Mouse (Mus musculus) right cerebral cortex, adult 2 months (tissue): ENCODE measurements around the gene Sema4g.

ENCODE experiments used
- DNase-seq, 2 experiments: peaks; one replicate each; pipeline ENCODE4 v3.0.0; 2021 to 2022; ENCODE audit warnings: low spot score in 2 of 2

Sema4g gene

DNA sequence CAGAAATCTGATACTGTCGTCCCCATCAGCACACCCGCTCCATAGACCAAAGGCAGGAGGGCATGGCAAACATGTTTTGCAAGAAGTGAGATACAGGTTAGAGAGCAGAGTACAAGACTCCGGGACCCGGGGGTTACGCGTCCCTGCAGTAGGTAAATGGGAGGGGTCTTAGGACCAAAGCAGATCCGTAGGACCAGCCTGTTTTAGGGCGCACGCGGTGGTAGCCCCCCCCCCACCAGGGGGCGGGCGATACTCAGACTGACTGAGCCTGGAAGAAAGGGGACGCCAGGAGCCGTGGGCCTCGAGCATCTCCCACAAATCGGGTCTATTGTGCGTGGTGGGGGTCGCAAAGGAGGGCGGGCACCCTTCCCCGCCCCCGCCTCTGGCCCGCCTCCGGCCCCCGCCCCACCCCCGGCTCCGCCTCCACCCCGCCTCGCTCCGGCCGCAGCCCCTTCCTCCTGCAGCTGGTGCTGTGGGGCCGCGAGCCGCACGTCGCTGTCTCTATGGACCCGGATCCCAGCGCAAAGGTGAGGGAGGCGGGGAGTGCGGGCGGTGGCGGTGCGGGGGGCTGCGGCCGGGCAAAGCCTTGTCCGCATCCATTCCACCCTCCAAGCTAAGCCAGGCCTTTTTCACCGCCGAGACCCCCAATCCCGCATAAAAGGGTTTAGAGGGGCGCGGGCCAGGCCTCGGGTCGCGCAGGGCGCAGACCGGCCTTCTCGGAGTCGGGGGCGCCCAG is at the start of gene Sema4g:
Gene Sema4g (plus strand): TSS at position 271 of the 736 bp plus-strand sequence.
- DNase-seq, result no peak

DNA sequence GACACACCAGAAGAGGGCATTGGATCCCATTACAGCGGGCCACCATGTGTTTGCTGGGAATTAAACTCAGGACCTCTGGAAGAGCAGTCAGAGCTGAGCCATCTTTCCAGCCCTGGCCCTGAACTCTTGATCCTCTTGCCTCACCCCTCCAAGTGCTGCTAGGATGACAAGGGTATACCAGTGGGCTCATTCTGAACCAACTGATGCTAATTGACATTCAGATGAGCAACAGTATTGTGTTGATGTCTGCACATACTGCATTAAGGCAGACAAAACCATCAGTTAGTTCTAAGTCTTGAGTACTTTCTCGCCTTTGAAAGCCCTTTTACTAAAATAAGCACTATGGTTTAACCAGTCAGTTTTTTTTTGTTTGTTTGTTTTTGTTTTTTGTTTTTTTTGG is 29.3 kb upstream of the Sema4g start:
- no peak for DNase-seq

DNA sequence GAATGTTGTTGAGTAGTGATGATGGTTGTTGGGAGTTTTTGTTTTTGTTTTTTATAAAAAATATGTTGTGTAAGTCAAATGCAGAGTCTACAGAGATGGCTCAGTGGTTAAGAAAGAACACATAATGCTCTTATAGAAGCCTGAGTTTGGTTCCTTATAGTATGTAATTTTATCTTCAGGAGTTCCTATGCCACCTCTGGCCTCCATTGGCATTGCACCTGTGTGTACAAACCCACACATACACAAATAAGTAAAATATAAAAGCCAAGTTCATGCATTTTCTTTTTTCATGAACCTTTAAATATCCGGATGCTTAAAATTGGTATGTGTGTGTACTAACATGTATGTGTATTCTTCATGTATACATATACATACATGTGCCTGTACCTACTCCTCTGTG is 22.9 kb upstream of the Sema4g start:
- no peak for DNase-seq

DNA sequence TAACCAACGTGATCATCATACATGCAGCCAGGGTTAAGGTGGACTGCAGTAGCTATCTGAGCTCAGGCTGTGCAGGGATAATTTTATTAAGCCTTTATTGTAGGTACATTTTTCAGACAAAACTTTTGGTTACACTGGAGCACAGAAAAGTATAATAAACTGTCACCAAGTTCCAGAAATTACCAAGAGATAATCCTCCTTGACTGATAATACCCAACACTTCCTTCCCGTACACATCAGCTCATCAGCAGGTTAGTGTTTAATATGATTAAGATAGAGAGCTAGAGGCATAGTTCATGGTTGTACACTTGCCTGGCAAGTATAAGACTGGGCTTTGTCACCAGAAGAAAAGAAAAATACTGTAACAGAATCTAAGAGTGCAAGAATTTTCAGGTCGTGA is 20.6 kb upstream of the Sema4g start:
- no peak for DNase-seq

DNA sequence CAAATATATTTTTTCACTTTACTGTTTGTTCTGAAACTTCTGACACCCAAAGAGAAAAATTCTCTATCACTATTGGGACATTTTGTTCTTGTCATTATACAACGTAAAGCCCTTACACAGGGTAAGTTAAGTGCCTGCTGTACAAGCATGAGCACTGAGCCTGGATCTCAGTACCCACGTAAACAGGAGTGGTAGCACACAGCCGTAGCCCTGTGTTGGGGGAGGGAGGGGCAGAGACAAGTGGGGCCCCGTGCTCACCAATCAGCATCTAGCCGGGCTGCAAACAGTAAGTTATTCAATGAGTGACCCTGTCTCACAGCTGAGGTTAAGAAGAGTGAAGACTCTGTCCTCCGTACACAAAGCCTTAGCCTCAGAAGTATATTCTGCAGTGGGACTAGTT is 12.3 kb upstream of the Sema4g start:
- DNase-seq, result no peak

DNA sequence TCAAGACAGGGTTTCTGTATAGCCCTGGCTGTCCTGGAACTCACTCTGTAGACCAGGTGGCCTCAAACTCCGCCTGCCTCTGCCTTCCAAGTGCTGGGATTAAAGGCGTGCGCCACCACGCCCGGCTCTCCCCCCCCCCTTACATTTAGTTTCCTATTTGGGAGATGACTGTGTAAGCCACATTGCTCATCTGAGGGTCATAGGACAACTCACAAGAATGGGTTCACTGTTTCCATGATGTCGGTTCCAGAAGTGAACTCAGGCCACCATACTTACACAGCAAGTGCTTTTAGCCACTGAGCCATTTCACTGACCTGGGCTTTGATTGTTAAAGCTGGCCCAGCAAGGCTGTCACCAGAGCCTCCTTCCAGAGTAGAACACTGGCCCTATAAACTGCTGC is 11.8 kb upstream of the Sema4g start:
- DNase-seq, result no peak

DNA sequence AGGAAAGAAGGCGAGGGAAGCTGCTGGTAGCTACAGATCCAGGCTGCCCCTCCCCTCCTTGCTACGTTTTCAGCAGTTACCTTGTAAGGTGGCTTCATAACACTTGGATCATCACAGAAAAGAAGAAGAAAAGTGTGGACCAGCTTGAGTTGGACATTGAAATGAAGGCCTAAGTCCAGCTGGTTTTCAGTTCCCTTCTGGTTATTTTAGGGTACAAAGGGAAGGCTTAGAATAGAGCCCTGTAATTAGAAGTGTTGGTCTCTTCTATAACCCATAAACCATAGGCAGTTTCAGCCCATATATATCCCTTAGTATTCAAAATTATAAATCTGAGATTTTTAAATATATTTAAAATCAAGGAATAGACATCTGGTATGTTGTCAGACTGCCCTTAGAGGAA is 8.1 kb upstream of the Sema4g start:
- no peak for DNase-seq

DNA sequence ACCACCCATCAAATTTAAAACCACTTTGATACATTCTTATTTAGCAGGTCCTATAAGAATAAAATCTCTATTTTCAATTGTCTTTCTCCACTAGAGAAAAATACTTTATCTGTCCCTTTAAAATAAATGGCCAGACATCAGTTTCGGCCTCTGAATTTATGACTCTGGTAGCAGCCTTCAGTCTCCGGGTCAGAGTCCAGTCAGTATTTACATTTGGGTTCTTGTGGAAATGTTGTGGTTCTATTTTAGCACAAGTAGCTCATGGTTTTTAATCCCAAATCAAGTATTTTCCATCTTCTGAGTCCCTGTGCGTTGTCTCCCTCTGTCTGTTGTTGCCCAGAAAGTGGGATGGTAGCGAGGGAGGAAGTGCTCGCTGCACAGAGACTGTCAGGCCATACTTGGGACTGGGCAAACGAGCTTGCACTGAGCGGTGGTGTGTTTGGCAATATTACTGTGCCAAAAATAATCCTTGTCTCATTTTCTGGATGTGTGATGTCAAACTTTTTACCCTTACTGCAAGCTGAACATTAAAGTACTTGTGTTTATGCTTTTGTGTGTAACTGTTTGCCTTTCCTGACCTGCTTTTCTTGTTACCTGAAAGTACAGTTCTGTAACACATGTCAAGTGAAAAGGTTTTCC is 6.3 kb upstream of the Sema4g start:
- no peak for DNase-seq

DNA sequence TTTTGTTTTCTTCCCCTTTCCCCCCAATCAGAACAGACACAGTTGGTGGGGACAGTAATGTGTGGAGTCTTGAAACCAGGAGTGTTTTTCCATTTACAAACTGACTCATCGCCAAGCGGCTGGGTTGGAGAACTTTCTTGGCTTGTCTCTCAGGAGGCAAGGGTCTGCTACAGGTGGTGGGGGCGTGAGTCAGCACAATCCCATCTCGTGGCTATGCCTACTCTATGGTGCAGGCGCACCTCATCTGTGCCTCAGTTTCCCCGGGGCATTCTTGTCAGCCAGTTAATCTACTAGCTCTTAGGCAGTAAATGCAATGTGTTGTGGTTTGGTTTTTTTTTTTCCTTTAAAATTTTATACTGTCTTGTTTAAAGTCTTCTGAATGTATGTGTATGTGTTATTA is 5.5 kb upstream of the Sema4g start:
- no peak for DNase-seq

DNA sequence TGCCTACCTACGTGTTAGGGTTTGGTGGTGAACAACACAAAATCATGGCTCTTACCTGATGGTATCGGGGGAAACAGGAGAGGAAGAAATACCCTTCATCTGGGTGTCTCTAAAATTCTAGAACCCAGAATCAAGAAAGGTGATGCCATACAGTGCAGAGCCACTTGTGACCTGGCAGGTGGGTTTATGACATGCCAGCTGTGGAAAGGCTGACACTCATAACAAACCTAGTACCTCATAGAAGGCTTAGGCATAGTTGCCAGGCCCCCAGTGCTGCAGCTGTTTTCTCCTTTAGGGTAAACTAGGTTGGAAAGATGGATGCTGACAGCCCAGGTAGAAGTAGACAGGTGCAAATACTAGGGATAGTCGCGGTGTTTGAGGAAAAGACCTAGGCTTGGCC is 4.5 kb upstream of the Sema4g start:
- DNase-seq, result no peak

DNA sequence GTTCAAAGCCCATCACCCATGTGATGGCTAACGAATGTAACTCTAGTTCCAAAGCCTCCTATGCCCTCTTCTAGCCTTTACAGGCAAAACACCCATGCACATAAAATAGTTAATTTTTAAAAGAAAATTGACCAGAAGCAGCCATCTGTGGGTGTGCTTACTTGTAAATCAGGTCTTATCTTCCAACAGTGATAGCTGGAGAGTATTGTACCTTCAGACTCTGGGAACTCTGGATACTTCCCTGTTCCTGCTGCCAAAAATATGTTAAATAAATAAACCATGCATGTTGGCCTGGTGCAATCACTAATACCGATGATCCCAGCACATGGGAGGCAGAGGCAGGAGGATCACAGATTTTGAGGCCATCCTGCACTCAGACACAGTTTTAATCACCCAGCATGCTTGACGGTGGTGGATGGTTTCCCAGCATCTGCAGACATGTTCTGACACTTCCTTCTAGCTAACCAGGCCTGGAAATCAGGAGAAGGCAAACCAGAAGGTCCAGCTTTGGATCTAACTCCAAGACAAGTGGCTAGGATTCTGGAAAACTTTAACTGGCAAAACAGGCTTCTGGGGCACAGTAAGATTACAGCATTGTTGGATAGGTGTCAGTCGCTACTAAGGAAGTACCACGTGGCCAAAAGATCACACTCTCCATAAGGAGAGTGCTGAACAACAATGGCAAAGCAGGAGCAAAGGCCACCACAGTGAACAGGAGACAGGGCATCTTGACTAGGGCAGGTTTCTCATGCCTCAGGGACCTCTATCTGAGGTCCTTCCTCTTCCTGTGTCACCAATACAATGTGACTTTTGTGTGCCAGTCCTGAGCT is 3.5 kb upstream of the Sema4g start:
- DNase-seq, result no peak

DNA sequence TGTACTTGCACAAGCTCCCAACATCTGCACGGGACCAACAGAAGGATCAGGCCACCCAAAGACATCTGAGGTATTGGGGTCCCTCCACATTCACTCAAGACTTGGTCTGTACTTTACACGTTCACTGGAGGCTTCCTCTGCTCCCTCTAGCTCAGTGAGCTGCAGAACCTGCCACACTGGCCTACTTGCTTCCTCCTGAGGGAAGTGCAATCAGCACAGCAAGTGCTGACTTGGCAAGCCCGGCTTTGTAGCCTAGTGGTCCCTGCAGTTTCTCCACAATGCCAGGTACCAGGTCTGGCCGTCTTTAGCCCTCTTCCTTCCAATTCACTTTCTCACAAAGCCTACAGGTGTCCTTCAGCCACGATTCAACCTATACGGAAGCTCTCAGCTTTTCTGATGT is 1.9 kb upstream of the Sema4g start:
- no peak for DNase-seq

DNA sequence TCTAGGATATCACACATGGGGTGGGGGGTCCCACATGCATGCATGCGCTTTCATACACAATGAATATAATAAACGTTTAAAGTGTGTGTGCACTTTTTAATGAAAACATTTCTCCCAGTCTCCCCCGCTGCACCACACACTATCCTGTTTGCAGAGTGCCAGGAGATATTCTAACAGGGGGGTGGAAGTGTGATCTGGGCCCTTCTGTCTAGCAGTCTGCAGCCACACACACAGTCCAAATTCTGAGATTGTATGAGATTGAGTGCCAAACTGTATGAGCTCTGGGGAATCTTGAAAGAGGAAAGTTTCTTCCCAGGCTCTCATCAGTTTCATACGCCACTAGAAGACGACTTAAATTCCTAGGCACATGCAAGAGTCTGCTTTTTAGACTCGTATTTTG is 1.1 kb upstream of the Sema4g start:
- DNase-seq, result peak; percentile 67 to 68

DNA sequence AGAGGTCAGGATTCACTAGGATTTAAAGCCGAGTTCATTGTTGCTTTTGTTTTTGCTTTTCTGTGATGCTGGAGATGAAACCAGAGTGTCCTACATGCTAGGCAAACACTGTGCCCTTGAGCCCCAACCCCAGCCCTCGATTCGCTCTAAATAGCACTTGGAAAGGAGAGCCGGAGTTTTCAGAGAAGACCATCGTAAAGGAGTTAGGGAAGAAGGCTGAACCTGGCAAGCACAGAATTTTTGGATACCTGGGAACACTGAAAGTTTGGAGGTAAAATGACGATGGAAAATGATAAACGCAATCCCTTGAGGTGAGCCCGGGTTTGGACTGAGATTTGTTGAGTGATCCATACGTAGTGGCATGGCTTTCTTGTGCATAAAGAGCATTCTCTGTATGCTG is 580 bp upstream of the Sema4g start:
- no peak for DNase-seq

DNA sequence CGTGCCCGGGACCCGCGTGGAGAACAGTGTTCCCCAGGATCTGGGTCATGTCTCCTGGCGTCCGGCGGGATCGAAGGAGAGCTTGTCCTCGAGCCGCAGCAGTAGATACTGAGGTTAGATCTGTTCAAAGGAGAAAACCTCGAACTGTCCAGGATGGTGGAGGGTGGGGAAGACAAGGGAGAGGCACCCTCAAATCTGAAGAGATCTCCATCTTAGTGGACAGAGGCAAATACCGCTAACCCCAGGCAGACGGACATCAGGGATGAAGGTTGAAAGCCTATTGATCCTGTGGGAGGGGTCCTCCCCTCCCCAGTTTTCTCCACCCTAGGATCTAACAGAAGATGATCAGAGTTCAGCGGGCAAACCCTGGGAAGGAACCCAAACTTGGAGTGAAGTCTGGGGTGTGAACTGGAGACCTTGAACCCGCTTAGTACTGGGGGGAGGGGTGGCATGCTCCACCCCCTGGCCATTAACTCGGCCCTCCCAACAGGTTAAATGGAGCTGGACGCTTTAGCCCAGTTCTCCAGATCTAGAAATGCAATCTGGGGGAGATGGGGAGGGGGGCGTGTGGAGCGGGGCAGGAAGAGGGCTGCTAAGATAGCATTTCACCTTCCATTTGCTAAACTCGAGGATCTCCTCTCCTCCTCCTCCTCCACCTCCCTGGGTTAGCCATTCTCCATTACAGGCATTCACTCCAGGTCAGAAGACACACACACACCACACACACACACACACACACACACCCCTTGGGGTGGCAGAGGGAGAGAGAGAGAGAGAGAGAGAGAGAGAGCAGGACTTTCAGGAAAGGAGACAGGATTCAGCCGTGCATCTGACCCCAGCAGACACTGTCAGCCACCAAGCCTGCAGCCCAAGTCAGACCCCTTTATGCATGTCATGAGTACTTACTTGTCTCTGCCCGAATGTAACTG is 930 bp downstream of the Sema4g start:
- DNase-seq, result no peak

DNA sequence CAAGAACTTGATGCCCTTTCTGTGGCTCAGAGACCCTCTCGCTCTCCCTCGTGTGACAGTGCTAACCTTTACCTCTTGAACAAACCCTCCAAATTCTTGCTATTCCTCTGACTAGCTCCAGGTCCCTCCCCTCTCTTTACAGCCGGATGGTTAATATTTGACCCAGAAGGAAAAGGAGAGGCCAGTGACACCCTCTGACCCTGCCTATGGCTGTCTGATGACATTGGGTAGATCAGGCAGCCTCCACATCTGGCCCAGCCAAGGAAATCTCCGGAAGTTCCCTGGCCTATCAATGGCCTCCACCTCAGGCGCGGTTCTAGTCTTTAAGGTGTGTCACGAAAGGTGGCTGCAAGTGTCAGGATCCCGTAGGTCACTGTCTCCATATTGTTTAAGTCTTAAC is 2.1 kb downstream of the Sema4g start:
- DNase-seq, result no peak

DNA sequence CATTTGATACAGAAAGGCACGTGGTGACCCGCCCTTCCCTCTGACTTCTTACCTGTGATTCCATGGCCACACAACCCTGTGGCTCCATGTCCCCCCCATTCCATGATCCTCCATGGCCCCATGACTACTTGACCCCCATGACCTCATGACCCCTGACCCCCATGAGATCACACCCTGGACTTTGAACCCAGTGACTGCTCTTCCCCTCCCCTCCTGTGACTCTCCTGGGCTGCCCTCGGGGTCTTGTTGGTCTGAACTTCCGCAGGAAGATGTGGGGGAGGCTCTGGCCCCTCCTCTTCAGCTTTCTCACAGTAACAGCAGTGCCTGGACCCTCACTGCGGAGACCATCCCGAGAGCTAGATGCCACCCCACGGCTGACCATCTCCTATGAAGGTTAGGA is 3.3 kb downstream of the Sema4g start:
- no peak for DNase-seq

DNA sequence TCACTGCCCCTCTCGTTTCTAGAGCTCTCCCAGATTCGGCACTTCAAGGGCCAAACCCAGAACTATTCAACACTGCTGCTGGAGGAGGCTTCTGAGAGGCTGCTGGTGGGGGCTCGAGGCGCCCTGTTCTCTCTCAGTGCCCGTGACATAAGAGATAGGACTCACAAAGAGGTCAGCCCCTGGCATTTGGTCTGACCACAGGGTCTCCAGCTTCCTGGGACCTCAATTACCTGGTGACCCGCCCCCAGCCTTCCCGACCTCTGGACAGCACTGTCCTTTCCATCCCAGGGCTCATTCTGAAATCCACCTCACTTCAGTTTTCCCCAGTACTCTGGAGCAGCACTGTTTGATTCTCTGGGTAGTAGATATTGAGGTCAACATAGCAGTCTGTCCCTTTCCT is 3.8 kb downstream of the Sema4g start:
- no peak for DNase-seq

DNA sequence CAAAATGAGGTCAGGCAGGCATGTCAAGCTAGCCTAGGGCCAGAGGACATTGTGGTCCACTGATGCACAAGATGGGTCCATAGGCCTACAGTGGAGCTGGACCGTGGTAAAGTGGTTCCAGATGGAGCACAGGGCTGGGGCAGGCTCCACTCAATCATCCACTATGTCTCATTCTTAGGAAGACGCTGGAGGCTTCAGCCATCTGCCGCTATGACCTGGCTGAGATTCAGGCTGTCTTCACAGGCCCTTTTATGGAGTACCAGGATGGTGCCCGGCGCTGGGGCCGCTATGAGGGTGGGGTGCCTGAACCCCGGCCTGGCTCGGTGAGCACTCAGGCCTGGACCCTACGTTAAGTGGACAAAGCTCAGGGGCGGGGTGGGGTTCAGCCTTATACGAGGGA is 8.9 kb downstream of the Sema4g start:
- no peak for DNase-seq

DNA sequence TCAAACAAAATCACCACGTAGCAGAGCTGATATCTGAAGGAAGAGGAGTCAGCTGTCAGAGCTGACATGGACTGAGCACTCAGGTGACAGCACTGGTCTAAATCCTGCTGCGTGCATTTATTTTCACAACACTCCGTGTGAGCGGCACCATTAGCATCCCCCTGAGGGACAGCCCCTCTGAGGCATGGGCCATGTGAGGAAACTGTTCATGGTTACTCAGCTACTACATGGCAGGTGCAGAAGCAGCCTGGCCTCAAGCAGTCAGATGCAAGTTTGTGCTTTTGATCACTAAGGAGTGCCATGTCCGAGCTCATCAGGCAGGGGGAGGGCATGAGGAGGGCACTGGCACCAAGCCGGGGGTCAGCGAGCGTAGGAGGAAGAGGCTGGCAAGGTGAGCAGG is 10.7 kb downstream of the Sema4g start:
- DNase-seq, result no peak

DNA sequence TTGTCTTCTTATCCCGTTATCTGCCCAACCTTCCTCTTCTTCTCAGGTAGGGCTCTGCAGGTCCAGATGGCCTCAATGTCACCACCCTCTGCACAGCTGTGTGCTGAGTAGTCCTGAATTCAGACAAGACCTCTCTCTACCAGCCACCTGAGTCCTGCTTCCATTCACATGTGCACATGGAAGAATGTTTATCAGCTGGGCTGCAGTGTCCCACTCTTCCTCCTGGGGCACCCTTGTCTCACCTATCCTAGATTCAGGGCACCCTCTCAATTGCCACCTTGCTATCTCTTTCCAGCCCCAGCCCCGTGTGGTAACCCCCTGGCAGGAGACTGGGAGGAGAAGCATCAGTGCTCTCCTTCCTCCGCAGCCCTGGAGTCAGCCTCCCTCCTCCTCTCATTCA is 13.4 kb downstream of the Sema4g start:
- no peak for DNase-seq
